Mouse (Mus musculus) NIH3T3 (cell line): ENCODE measurements around the gene Hrct1.
A peak's percentile ranks its signal among the peaks of the same experiment; 100 is the strongest.

Experiments
- DNase-seq: peaks from one replicate; pipeline ENCODE4 v3.0.0-alpha.2; 2012; ENCODE audit warnings: low read depth

Gene Hrct1

DNA sequence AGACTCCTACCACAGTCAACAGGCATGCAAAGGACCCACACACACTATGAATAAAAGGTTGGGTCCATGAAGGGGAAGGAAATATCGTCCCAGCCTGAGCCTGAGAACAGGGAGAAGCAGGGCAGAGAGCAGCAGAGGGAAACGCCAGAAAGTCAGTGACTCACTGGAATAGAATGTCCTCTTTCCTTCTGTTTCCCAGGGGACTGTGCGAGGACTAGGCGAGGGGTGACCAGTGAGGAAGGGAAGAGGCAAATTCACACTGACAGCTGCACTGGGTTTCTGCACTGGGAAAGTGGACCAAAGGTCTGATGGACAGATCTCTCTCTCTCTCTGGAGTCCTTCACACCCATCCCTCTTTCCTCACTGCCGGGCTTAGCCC lies 1.6 kb downstream of the Hrct1 start:
- peak; percentile 72 for DNase-seq

DNA sequence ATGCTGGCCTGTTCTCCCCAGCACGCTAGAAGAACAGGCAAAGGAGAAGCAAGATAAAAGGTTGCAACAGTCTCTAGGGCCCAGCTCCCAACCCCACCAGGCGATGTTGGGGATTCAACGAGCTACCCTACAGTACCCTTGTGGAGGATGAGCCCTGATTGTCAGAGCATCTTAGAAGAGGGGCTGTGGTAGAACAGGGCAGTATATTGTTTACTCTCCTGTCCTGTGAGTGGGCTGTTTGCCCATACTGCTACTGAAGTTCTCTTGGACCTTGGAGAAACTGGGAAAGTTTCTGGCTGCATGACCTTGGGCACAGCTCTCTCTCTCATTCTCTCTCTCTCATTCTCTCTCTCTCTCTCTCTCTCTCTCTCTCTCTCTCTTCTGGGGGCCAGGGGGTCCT lies 2.1 kb downstream of the Hrct1 start:
- DNase-seq, result peak; percentile 43

DNA sequence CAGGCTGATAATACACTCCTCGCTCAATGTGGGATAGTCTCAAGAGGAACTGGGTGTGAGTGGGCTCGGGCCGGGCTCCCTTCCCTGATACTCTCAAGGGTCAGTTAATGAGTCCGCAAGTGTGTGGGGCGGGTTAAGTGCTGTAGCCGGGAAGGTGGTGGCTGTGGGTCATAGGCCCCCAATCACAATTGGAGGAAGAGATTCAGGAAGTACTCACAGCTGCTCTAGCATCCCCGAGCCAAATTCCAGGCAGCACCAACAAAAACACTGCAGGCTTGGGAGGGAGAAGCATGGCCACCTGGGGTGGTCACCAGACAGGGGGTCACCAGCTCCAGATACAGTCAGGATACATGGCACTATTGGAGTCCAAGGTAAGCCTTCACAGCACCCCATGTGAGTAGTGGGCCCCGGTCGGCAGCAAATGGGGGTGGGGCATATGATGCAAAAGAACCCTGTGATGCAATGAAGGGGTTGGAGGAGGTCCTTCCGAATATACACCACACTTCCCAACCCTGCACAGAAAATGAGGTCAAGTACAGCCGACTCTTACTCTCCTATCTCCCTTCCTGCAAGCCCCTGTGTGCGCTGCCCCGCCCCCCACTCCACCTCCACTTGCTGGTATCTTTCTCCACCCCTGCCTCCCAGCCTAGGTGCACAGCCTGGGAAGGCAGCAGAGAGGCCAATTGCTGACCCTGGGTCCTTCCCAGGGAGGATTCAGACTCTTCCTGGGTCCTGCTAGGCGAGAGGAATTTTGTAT lies 3.0 kb downstream of the Hrct1 start, which contains the start of gene Spaar:
TSS of gene Spaar (plus strand) at position 241 of the 757 bp plus-strand sequence.
- no peak for DNase-seq

DNA sequence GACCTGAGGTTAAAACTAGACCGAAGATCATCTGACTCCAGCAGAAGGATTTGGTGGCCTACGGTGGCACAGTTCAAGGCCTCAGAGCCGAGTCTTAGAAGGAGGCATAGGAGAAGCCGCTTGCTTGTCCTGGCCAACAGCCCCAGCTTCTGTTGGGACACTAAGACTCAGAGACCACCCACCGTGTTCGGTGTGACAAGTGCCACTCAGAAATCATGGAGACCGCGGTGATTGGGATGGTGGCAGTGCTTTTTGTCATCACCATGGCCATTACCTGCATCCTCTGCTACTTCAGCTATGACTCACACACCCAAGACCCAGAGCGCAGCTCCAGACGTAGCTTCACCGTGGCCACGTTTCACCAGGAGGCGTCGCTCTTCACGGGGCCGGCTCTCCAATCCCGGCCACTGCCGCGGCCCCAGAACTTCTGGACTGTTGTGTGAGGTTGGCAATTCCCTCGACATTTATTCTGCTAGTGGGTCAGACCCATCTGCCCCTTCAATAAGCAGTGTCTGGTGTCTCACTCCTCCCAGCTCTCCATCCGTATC lies 3.8 kb downstream of the Hrct1 start:
- no peak for DNase-seq

DNA sequence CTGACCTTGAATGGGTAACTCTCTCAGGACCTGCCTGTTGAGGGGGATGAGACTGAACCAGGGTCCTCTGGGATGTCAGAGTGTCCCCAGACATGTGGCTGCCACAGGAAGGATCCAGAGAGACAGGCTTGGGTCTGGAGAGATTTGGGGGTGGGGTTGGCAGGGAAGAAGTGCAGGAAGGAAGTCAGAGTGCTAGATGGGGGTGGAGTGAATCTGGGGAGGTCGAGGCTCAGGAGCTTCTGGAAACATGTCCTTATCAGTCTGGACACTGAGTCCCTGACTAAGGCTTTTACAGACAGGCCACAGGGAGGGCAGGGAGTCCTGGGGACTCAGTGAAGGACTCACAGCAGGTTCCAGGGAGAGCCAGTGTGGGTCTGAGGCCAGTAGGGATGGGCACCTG lies 5.2 kb downstream of the Hrct1 start:
- no peak for DNase-seq

DNA sequence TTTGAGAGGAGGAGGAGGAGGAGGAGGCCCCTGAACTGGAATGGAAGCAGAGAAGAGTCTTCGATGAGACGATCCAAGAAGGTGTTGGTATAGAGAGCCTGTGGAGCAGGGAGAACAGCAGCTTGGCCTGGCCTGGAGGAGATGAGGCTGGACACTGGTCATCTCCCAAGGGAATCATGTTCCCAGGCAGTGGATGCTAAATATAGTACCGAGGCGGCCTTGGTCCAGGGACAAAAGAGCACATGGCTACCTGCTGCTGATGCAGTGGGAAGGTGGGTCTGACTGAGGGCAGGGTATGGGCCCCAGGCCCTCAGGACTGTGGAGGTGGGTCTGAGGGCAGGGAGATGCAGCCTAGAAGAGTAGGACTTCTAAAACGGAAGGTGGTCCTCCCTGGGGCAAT lies 6.2 kb downstream of the Hrct1 start:
- no peak for DNase-seq

DNA sequence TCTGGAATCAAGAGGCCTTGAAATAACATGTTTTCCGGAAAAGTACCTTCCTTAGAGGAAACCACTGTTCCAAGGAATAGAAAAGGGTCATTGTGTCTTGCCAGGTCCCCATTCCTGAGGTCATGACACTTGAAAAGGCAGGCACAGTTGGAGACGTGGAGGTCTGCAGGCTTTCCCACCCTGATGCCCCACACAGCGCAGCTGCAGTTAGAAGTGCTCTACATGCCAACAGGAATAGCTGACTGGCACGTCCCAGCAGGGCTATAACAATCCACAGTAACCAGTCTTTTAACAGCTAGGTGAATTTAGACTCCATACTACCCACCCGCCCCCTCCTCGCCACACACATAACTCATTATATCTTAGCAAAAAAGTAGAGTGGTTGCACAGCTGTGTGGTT lies 10.2 kb downstream of the Hrct1 start:
- DNase-seq, result no peak

DNA sequence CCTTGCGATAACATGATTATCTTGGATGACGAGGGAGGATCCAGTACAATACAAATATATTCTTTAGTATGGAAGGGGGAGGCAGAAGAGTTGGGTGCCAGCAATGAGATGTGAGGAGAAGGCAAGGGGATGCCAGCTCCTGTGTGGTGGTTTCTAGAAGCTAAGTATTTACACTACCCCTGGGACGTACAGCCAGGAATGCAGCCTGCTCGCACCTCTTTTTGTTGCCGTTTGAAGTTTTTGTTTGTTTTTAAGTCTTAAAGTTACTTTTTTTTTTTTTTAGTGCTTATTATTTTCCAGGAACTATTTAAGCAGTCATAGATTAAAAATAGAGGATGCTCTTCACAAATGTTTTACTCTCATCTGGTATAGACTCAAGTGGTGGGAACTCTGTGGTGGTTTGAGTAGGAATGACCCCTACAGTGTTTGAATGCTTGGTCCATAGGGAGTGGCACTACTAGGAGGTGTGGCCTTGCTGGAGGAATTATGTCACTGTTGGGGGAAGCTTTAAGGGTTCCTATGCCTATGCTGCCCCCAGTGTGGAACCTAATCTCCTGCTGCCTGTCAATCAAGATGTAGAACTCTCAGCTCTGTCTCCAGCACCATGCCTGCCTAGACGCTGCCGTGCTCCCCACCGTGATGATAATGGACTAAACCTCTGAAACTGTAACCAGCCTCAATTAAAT lies 12.1 kb downstream of the Hrct1 start:
- DNase-seq, result no peak

DNA sequence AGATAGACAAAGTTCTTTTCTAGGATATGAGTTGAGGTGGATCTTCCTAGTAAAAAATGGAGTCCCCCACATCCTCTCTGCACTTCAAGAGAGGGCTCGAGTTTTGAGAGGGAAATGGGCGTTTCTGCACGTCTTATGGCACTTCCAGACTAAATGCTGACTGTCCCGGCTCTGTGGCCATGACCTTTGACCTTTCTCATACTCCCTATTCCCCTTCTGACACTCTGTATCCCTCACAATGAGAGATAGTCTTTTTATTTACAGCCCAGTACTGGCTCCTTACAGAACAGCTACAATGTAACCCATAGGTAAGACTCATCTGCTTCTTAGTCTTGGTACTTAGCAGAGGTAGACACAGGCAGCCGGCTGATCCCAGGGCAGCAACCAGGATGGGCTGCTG lies 14.5 kb downstream of the Hrct1 start:
- DNase-seq, result no peak

DNA sequence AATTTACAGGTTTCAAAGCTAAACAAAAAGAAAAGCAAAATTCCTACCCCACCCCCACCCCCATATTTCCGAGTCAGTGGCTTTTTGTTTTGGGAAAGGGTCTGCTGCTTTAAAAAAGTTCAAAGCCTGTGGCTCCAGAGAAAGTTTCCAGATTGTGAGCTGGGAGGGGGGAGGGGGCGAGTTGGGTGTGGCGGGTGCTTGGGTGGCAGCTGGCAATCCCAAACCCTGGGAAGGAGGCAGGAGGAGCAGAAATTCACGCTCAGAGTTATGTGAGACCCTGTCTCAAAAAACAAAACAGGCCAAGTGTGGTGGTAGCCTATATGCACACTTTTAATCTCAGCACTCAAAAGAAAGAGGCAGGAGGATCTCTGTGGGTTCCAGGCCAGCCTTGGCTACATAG lies 15.6 kb downstream of the Hrct1 start:
- DNase-seq, result no peak

DNA sequence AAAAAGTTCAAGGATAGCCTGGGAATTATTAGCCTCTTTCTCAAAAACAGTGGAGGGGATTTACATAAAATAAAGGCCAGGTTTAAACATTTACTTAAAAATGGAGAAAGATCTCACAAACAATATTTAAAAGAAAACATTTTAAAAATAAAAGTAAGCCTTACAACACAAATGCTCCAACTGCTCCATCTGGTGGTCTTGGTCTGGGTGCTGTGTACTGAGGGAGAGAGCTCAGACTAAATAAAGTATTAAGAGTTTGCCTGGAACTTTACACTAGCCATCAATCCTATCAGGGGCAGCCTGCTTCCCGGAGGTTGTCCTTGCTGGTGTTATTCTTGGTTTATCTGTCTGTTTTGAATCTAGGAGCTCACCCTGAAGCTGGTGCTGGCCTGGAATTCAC lies 16.1 kb downstream of the Hrct1 start:
- peak; percentile 72 for DNase-seq

DNA sequence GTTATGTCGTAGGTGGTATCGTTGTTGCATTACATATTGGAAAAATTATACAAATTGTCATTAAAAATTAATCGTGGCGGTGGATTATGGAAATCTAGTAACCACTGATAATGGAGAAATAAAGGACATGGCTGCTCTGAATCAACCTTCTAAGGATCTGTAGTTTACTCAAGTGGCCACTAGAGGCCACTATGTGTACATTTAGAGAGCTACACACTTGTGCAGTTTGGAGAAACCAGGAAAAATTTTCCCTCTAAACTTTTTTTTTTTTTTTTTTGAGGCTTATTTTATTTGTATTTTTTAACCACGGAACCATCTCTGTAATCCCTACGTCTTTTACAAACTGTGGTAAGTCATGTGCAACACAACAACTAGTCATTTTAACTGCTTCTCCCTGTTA lies 18.2 kb downstream of the Hrct1 start:
- peak; percentile 77 for DNase-seq

DNA sequence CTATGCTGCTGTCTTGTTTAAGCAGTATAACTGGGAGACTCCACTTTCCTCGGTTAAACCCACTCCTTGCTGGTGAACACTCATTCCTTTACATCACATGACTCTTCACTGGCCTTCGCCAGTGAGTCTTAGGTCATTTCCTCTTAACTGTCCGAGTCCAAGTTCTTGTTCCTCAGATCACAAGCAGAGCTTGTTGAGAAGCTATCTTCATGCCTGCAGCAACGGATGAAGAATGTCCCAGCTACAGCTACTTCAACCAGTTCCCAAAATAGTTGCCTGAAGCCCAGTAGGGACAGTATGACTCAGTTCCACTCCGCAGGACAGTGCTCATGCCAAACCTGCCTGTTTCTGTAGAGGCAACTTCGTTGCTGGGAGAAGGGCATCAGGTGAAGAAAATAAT lies 30.2 kb downstream of the Hrct1 start:
- peak; percentile 24 for DNase-seq

DNA sequence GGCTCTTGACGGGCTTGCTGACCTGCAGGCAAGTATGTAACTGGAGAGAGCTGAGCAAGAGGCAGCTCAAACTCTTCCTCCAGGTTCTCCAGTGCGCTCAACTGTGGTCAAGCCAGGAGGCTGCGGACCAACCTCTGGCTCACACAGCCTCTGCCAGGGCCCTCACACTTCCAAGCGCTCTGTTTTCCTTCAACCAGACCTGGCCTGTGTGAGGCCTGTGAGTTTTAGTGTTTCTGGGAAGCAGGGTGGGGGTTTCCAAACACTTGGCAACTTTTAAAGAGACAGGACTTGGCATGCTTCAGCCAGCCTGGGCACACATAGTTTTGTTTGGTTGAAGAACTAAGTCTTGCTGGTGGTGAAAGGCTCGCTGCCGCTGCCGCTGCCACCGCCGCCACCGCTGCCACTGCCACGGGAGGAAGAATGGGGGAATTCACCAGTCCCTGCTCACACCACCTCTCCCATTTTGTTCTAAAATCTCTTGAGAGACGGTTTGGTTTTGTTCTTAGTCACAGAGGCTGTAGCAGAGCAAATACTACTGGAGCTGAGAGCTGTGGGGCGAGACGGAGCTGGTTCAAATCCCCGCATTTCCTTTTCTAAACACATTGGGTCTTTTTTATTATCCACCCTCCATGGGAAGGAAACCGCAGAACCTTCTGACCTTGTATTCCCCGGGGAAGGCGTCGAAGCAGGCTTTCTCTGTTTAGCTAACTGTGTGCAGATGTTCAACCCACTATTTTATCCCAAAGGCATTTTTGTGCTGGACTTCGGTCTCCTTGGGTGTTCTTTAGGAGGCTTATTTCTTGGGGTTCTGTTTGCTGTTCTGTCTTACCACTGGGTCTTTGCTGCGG lies 32.8 kb downstream of the Hrct1 start:
- DNase-seq, result peak; percentile 24

DNA sequence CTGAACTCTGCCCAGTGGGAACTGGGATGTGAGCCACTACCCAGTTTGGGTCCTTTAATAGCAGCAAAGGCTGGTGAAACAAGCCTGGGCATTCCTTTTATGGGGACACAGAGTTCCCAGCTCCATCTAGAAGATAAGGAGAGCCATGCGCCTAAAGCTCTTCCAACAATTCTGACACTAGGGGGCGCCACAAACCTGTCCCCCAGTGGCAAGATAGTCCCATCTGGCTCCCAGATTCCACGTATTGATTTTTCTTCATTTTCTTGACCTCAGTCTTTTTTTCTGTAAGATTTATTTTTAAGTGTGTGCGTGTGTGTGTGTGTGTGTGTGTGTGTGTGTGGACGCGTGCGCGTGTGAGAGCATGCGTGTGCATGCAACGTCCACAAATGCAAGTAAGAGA lies 33.5 kb downstream of the Hrct1 start:
- peak; percentile 31 for DNase-seq

DNA sequence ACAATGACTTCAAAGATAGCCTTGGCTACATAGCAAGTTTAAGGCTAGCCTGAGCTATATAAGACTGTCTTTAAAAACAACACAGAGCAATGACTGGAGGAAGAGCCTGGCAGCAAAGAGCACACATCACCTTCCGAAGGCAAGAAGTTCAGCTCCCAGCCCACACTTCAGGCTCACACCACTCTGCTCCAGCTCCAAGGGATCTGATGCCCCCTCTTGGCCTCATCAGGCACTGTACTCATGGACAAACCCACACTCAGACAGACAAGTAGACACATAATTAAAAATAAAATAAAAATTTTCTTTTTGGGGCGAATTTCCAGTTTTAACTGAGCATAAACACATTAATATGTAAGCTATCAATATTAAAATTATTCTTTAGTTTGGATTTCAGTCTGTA lies 34.3 kb downstream of the Hrct1 start:
- no peak for DNase-seq

DNA sequence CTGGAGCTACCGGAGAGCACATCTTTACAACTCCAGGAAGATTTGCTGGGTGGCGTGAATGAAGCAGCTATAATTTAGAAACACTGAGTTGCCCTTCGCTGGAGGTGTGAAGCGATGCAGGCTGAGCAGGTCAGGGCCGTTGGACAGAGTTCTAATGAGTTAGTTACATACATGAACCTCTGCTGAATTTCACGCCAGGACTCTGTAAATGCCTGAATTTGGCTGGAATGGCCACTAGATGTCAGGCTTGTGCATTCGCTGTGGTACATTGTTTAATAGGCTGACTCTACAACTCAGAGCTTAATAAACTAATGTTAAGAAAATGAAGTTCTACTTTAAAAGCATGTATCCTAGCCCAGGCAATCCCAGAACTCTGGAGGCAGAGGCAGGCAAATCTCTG lies 36.4 kb downstream of the Hrct1 start:
- DNase-seq, result peak; percentile 83

DNA sequence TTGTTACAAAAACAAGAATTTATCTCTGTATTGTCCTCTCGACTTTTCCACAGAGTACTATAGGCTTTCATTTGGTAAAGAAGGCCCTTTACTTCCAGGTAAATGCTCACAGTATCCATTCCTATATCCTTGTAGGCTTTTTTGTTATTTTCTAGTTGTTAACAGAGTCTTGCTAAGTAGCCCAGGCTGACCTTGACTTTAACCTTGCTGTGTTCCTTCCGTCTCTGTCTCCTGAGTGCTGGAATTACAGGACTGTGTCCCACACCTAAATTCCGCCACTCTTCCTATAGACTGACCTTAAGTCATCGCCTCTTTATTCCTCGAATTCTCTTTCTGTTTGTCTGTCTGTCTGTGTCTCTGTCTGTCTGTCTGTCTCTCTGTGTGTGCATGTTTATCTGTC lies 41.4 kb downstream of the Hrct1 start:
- DNase-seq, result no peak

DNA sequence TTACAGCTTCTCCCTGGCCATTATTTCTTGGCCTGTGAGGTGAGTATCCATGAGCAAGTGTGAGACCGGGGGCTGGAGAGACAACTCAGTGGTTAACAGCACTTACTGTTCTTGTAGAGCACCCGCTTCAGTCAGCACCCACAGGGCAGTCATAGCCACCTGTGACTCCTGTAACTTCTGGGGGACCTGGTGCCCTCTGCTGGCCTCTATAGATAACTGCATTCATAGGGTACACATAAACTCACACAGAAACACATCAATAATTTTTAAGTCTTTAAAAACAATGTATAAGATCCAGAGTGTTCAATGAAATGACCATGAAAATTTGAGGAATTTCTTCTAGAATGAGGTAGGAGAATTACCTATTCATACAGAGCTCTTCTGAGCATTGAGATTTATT lies 42.4 kb downstream of the Hrct1 start:
- DNase-seq, result no peak

DNA sequence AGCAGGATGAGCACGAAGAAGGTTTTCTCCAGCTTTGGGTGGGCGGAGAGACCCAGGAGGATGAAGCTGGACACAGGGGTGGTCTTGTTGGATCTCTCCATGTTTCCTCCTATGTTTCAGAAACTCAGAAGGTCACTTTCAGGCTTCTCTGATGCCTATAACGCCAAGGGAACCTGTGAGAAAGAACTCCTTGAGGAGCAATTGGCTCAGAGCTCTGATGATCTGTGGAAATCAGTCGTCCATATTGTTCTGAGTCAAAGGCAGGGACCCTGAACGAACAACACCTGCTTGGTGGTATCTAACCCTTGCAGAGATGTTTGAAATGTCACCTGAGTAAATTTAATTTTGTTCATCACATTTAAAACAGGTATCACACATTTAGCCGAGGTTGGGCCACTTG lies 43.9 kb downstream of the Hrct1 start, which contains the start of gene Olfr159:
TSS of gene Olfr159 (minus strand) at position 101 of the 400 bp plus-strand sequence.
- DNase-seq, result no peak

DNA sequence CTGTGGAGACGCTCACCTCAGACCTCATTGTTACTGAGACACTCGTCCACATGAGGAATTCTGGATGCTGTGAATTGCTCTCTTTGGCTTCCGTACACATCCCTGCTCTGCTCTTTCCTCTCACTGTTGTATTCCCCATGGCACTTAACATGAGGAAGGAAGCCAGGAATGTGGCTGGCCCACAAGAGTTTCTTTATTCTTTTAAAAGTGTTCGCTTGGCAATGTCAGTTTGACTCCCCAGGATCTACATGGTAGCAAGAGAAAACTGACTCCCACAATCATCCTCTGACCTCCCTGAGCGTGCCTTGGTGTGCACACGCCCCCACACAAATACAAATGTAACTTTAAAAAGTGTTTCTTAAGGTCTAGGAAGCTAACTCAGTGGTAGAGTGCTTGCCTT lies 44.6 kb downstream of the Hrct1 start:
- no peak for DNase-seq

DNA sequence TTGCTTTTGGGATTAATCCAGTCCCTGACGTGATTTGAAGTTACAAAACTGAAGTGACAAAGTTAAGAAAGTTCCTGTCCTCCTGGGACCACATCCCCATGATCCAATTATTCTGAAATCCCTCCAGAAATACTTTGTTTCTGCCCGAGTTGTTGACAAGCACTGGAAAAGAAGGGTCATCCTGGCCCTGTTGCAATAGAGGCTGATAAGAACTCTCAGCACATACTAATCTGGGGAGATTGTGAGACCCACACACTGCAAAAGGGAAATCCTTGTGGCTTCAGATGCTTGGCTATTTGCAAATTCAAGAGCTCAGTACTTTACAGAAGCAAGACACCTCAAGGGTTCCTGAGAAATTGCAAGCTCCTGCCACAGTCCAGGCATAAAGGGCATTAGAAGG lies 45.3 kb downstream of the Hrct1 start:
- no peak for DNase-seq
